Mouse (Mus musculus): ENCODE measurements around the gene Lrrc75a. TPM values are rescaled to one million over a fixed set of nuclear protein-coding genes. Genes with fewer than 3 reads are reported as not detected.
A peak's percentile ranks its signal among the peaks of the same experiment; 100 is the strongest.

Gene Lrrc75a
- polyA plus RNA-seq, 1 experiment, result 6.4 TPM

DNA sequence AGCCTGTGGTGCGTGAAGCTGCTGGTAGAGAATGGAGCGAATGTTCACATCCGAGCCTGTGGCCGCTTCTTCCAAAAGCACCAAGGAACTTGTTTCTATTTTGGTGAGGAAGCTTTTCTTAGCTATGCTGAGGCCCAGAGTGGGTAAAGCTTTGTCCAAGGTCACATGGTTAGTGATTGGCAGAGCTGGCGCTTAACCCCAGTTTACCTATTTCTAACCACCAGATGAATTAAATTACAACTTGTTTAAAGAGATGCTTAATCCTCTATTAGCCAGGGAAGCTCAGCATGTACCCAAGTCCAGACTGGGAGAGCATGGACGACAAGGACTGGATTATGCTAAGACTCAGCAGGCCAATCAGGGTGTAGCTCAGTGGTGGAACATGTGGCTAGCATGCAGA is 65.3 kb downstream of the Lrrc75a start:
- Histone ChIP-seq H3K27ac (ENCODE audit: insufficient read depth, low read length) (no peak overlapping the region), H3K4me3 (ENCODE audit: low read depth, low read length) (no peak overlapping the region), H3K9ac (ENCODE audit: low read depth, poor library complexity, severe bottlenecking) (no peak overlapping the region), H3K36me3 (ENCODE audit: control insufficient read depth, insufficient read depth, low read length, poor library complexity, severe bottlenecking) (no peaks in the 10 kb centered on the region), H3K4me1 (ENCODE audit: control insufficient read depth, insufficient read depth, low read length) (no peaks in the 10 kb centered on the region), H3K9me3 (replicated peaks; ENCODE audit: control insufficient read depth, insufficient read depth, low read length, poor library complexity, severe bottlenecking) (no peaks in the 10 kb centered on the region), H3K27me3 (ENCODE audit: control insufficient read depth, insufficient read depth, low read length, poor library complexity, severe bottlenecking) (no peaks in the 10 kb centered on the region)
- no peak for TF ChIP-seq POLR2A (IDR thresholded peaks at IDR 0.05; ENCODE audit: insufficient read depth, low read length)
- TF ChIP-seq EP300 (IDR thresholded peaks at IDR 0.05; ENCODE audit: insufficient read depth, low read depth, low read length), result no peak
- no peak for TF ChIP-seq CTCF (IDR thresholded peaks at IDR 0.05; ENCODE audit: low read depth, low read length)

DNA sequence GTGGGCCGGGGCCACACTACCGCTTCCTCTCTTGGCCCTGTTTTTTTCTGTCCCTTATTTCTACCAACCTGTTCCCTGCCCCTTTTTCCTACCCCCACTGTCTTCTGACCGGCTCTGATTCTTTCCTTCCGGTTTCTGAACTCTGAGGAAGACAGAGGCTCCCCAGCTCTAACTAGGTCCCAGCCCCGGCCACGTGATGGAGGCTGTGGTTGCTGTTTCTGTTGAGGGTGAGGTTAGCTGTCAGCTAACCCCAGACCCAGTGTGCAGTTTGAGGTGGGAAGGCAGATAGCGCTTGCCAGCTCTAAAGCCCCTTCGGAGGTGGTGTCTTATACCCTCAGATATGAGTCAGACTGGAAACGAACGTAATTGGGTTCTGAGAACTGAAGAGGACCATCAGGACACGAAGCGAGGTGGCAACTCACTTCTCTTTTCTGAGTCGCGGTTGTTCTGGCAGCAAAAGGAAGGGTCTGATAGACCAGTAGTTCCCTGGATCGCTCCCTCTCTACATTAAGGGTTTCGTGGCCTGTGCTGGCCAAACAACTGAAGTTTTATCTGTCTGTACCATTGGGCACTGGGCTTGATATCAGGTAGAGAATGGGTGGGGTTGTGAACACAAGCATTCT is 71.7 kb downstream of the Lrrc75a start:
- Histone ChIP-seq H3K9me3 (replicated peaks; ENCODE audit: control insufficient read depth, insufficient read depth, low read length, poor library complexity, severe bottlenecking) (no peaks in the 10 kb centered on the region), H3K4me3 (ENCODE audit: low read depth, low read length) (no peak overlapping the region)
- TF ChIP-seq POLR2A (IDR thresholded peaks at IDR 0.05; ENCODE audit: insufficient read depth, low read length), result no peak
- TF ChIP-seq CTCF (IDR thresholded peaks at IDR 0.05; ENCODE audit: low read depth, low read length), result no peak
- no peak for TF ChIP-seq EP300 (IDR thresholded peaks at IDR 0.05; ENCODE audit: insufficient read depth, low read depth, low read length)

DNA sequence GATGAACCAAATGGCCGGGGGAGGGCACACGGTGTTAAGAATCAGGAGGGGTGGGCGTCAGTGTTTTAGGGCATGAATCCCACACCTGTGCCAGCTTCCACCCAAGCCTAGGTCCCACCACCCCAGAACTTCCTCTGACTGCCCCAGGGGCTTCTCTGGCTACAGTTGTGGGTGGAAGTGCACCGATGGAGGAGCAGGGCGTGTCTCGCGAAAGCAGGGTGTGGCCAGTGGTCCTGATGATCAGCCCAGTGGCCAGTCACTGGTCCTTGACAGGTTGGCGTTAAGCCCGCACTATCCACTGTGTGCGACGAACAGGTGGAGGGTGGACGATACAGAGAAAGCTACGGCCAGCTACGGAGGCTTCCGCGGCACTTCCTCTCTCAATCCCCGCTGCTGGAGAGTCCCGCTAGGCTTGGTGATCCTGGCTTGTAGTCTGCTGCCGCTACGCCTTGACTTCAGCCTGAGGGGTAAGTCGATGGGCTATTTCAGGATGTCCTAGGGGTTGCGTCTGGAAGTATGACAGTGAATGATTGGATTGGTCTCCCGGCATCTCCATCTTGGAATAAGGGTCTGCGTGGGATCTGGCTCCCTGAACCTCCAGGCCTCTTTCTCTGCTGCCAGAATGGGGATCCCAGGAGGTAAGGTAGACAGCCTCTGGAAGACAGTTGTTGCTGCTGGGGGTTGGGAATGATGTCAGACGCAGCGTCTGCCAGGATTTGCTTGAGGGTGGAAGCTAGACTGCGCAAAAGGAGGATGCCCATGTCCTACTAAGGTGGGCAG is 72.5 kb downstream of the Lrrc75a start:
- peak overlapping the region; percentile 26 for H3K4me3 ChIP-seq (ENCODE audit: low read depth, low read length)
- H3K27me3 ChIP-seq (ENCODE audit: control insufficient read depth, insufficient read depth, low read length, poor library complexity, severe bottlenecking), result no peaks in the 10 kb centered on the region
- H3K36me3 ChIP-seq (ENCODE audit: control insufficient read depth, insufficient read depth, low read length, poor library complexity, severe bottlenecking), result no peaks in the 10 kb centered on the region
- no peaks in the 10 kb centered on the region for H3K9me3 ChIP-seq (replicated peaks; ENCODE audit: control insufficient read depth, insufficient read depth, low read length, poor library complexity, severe bottlenecking)
- no peak overlapping the region for H3K9ac ChIP-seq (ENCODE audit: low read depth, poor library complexity, severe bottlenecking)
- no peak for TF ChIP-seq CTCF (IDR thresholded peaks at IDR 0.05; ENCODE audit: low read depth, low read length)
- TF ChIP-seq EP300 (IDR thresholded peaks at IDR 0.05; ENCODE audit: insufficient read depth, low read depth, low read length), result no peak
- TF ChIP-seq POLR2A (IDR thresholded peaks at IDR 0.05; ENCODE audit: insufficient read depth, low read length), result no peak
- peaks cover 3% of the 10 kb centered on the region for H3K4me1 ChIP-seq (ENCODE audit: control insufficient read depth, insufficient read depth, low read length)
- no peak overlapping the region for H3K27ac ChIP-seq (ENCODE audit: insufficient read depth, low read length)

More for the DNA sequence above, 71.7 kb downstream of the Lrrc75a start:
- Histone ChIP-seq H3K9ac (ENCODE audit: low read depth, poor library complexity, severe bottlenecking) (no peak overlapping the region), H3K27me3 (ENCODE audit: control insufficient read depth, insufficient read depth, low read length, poor library complexity, severe bottlenecking) (no peaks in the 10 kb centered on the region), H3K4me1 (ENCODE audit: control insufficient read depth, insufficient read depth, low read length) (peaks cover 3% of the 10 kb centered on the region), H3K36me3 (ENCODE audit: control insufficient read depth, insufficient read depth, low read length, poor library complexity, severe bottlenecking) (no peaks in the 10 kb centered on the region), H3K27ac (ENCODE audit: insufficient read depth, low read length) (no peak overlapping the region)

DNA sequence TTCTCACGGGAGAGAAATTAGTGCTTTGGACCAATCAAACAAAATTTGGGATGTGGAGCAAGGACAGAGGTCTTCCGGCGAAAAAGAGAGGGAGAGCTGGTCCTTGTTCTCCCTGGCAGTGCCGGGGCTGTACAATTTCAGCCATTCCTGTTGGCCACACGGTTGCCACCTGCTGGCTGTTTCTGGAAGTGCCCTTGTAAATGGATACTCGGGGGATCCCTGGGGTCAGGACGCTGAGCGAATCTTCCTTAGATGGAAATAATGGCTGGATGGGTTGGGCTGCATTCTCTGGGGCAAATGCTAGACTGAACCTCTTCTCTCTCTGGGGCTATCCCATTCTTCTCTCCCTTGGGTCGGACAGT is 73.0 kb downstream of the Lrrc75a start:
- H3K4me1 ChIP-seq (ENCODE audit: control insufficient read depth, insufficient read depth, low read length), result peaks cover 3% of the 10 kb centered on the region
- TF ChIP-seq EP300 (IDR thresholded peaks at IDR 0.05; ENCODE audit: insufficient read depth, low read depth, low read length) (no peak), POLR2A (IDR thresholded peaks at IDR 0.05; ENCODE audit: insufficient read depth, low read length) (no peak), CTCF (IDR thresholded peaks at IDR 0.05; ENCODE audit: low read depth, low read length) (peak; percentile 90)
- H3K9me3 ChIP-seq (replicated peaks; ENCODE audit: control insufficient read depth, insufficient read depth, low read length, poor library complexity, severe bottlenecking), result no peaks in the 10 kb centered on the region
- no peaks in the 10 kb centered on the region for H3K27me3 ChIP-seq (ENCODE audit: control insufficient read depth, insufficient read depth, low read length, poor library complexity, severe bottlenecking)
- H3K27ac ChIP-seq (ENCODE audit: insufficient read depth, low read length), result no peak overlapping the region
- H3K9ac ChIP-seq (ENCODE audit: low read depth, poor library complexity, severe bottlenecking), result 0 out of 2 replicates have a peak overlapping the region, but pooled peaks have one; percentile 20
- H3K36me3 ChIP-seq (ENCODE audit: control insufficient read depth, insufficient read depth, low read length, poor library complexity, severe bottlenecking), result no peaks in the 10 kb centered on the region
- H3K4me3 ChIP-seq (ENCODE audit: low read depth, low read length), result peak overlapping the region; percentile 26

DNA sequence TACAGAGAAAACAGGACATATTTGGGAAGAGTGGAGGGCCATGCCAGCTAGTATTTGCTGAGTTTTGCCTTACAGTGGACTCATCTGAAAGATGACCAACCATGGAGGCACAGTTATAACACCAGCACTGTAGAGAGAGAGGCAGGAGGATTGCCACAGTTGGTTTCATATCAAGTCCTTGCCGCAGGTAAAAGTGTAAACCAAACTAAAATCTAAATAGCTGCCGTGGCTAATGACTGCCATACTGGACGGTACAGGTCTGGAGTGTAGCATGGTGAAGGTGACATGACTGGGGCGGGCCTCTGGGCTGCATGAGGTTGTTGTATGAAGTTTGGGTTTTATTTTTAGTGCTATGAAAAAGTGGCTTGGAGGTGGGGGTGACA is 73.6 kb downstream of the Lrrc75a start:
- H3K4me3 ChIP-seq (ENCODE audit: low read depth, low read length), result no peak overlapping the region
- H3K36me3 ChIP-seq (ENCODE audit: control insufficient read depth, insufficient read depth, low read length, poor library complexity, severe bottlenecking), result no peaks in the 10 kb centered on the region
- H3K9ac ChIP-seq (ENCODE audit: low read depth, poor library complexity, severe bottlenecking), result 0 out of 2 replicates have a peak overlapping the region, but pooled peaks have one; percentile 20
- H3K27me3 ChIP-seq (ENCODE audit: control insufficient read depth, insufficient read depth, low read length, poor library complexity, severe bottlenecking), result no peaks in the 10 kb centered on the region
- no peak for TF ChIP-seq POLR2A (IDR thresholded peaks at IDR 0.05; ENCODE audit: insufficient read depth, low read length)
- H3K27ac ChIP-seq (ENCODE audit: insufficient read depth, low read length), result no peak overlapping the region
- no peaks in the 10 kb centered on the region for H3K9me3 ChIP-seq (replicated peaks; ENCODE audit: control insufficient read depth, insufficient read depth, low read length, poor library complexity, severe bottlenecking)
- peaks cover 3% of the 10 kb centered on the region for H3K4me1 ChIP-seq (ENCODE audit: control insufficient read depth, insufficient read depth, low read length)

Measured in ES-Bruce4 (cell line).